Mouse (Mus musculus) embryo, embryonic 10 days (tissue): ENCODE data around the gene Il4i1.

Experiments
- DNase-seq: peaks from one replicate; pipeline ENCODE4 v3.0.0-alpha.2; 2015; ENCODE audit warnings: low spot score

Gene Il4i1

GRCm38 (mm10) chr7:44815721-44816469 lies at the start of gene Il4i1, which contains the start of gene Nup62:
Gene Il4i1 (plus strand): TSS chr7:44816387.
Gene Nup62 (plus strand): TSS chr7:44816088.
- peak; percentile 99 for DNase-seq

GRCm38 (mm10) chr7:44768129-44768528 lies 48.1 kb upstream of the Il4i1 start:
- no peak for DNase-seq

- peak; percentile 94 for DNase-seq
Observed at GRCm38 (mm10) chr7:44770046-44770578, 46.1 kb upstream of the Il4i1 start.

DNA sequence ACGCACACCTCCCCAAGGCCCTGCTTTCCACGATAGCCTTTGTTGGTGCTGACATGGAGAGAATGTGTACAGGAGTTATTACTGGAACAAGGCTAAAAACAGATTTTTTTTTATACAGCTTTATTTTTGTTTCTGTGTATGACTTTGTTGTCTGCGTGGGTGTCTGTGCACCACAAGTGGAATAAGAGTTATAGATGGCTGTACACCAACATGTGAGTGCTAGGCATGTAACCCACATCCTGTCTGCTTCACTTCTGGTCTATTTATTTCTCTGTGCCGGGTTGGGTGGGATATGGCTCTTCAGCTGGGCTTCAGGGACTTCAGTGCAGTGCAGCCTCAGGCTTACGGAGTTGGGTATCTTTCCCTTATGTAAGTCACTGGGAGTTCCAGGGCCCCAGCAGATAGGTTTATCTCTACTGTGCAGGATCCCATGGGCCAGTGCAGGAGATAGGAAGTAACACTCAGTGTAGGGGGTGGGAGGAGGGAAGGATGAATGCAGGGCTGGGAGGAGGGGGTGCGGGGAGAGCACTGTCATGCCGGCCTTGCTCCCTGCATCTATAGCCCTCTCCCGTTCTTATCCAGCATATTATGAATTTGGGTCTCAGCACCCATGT lies 43.5 kb upstream of the Il4i1 start:
- DNase-seq = no peak

DNA sequence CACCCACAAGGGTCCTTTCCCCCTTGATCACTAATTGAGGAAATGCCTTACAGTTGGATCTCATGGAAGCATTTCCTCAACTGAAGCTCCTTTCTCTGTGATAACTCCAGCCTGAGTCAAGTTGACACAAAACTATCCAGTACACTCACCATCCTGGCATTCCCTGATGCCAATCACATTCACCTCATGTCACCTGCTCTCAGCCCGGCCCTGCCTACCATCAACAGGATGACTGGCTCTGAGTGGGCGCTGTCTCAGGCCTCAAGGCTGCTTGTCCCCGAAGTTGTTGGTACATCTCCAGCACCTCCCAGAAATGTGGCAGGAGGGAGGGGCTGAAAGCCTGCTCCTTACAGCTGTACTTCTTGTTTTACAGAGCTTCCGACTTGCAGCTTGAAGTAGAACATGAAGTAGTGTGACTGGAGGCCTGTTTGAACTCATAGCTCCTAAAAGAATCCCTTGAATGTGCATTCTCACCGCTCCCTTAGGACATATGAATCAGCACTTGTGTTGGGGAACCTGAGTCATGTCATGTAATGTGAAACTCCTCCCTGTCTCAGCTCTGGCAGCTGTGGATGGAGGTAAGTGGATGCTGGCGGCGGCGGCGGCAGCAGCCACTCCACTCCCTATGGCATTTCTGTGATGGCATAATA lies 39.2 kb upstream of the Il4i1 start:
- DNase-seq = no peak

DNA sequence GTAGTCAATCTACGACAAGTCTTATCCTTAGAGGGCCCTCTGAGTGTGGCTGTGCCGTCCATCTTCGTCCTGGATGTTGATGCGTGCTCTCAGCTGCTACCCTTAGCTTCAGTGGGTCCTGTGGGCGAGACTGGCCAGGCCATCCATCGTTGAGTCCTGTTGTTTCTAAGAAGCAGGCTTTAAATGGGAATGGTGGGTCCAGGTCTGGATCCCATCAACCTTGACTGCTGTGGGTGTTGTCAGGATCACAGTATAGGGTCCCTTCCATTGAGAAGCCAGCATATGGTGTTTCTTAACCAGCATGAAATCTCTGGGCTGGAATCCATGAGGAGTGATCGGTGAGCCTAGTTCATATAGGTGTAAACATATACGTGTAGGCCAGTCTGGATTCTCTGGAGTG lies 36.1 kb upstream of the Il4i1 start:
- no peak for DNase-seq

DNA sequence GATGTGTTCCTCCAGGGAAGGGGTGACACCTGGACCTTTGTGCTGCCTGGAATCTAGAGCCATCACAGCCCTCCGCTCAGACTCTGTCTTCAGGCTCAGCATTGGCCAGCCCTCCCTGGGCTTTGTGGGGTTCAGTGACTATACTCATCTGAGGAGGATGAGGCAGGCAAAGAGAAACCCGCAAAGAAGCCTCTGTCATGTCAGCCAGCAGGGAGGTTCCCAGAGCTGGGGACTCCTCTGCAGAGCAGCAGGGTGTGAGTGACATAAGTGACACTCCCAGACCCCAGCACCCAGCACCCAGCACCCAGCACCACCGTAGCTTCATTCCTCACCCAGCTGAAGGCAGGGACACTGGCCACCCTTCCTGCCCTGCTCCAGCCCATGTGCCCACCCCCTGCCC lies 26.7 kb upstream of the Il4i1 start:
- DNase-seq = no peak

DNA sequence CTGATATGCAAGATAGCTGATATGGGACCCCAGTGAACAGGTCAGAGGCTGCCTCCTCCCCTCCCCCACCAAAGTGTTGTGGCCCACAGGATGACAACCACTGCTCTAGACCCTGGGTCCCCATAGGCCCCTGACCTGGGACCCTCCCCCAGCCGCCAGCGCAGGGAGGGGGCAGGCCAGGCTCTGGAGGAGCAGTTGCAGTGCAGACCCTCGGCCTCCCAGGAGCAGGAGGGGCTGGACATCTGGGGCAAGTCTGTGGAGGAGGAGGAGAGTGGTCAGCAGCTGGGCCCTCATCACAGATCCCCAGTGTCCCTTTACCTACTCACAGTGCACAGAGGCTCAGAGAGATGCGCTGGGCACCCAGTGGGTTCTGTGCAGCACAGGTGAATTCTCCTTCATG lies 26.1 kb upstream of the Il4i1 start:
- no peak for DNase-seq

DNA sequence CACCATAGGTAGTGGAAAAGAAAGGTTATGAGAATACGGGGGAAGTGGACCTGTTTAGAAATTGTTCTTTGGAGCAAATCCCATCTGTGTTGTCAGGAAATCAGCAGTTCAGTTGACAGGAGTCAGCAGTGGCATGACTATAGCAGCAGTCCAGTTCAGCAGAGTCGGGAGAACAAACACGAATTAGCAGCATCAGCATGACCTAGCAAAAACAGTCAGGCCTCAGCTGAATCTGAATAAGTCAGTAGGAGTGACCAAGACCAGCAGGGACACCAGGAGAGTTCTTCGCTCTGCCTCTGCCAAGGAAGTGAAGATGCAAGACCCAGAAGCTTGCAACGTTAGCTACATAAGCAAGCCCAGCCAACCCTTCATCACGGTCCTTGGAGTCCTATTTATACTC lies 23.4 kb upstream of the Il4i1 start:
- no peak for DNase-seq

- DNase-seq = peak; percentile 2
Observed at GRCm38 (mm10) chr7:44808927-44809326, 7.3 kb upstream of the Il4i1 start.

GRCm38 (mm10) chr7:44809466-44809865 lies 6.7 kb upstream of the Il4i1 start:
- peak; percentile 1 for DNase-seq

- peak; percentile 1 for DNase-seq
Observed at GRCm38 (mm10) chr7:44810365-44810764, 5.8 kb upstream of the Il4i1 start.

- DNase-seq = peak; percentile 1
Observed at GRCm38 (mm10) chr7:44810819-44811557, 5.2 kb upstream of the Il4i1 start.

GRCm38 (mm10) chr7:44812651-44813325 lies 3.4 kb upstream of the Il4i1 start:
- DNase-seq = peak; percentile 2

- DNase-seq = no peak
Observed at GRCm38 (mm10) chr7:44813985-44814384, 2.2 kb upstream of the Il4i1 start.

DNA sequence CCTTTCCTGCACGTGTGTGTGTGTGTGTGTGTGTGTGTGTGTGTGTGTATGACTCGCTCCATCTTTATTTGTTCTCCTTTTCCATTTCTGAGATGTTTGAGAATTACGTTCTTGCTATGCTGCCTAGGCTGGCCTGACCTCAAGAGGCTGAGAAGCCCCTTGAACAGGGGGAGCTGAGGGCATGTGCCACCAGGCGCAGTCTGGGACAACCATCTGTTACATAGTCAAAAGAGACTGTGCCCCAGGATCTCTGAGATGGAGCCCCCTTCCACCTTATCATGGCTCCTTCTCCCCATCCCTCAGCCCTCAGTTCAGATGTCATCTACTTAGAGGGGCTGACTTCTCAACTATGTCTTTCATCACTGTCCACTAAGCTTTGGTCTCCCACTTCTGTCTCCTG lies 1.8 kb upstream of the Il4i1 start:
- DNase-seq = peak; percentile 3

DNA sequence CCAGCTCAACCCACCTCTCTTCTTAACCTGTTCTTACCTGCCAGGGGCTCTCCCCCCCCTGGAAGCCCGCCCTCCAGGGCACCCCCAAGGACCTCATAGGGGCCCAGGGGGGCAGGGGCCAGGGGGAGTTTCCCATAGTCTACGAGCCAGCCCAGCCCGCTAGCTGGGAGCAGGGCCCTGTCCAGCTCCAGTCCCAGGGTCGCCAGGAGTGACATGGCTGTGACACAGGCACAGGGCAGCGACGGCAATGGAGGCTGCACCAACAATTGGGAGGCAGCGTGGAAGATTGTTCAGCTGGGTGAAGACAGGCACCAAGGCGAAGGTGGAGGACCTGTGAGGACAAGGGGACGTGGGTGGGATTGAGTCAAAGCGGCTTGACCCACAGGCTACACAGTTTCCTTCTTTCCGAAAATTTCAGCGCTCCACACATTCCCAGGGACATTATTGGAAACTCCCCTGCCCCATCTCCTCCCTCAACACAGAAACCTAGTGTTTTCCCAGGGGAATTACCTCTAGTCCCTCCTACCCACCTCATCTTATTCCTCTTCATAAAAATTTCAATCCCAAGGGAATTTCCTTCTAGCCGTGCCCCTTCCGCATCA lies 1.1 kb upstream of the Il4i1 start:
- DNase-seq = peak; percentile 17

GRCm38 (mm10) chr7:44816470-44817021 lies 359 bp downstream of the Il4i1 start, which contains the start of gene Atf5:
Gene Atf5 (minus strand): TSS chr7:44816658.
- DNase-seq = peak; percentile 56

- peak; percentile 3 for DNase-seq
Observed at GRCm38 (mm10) chr7:44817441-44817840, 1.3 kb downstream of the Il4i1 start.

- peak; percentile 3 for DNase-seq
Observed at GRCm38 (mm10) chr7:44818164-44818563, 2.0 kb downstream of the Il4i1 start.

DNA sequence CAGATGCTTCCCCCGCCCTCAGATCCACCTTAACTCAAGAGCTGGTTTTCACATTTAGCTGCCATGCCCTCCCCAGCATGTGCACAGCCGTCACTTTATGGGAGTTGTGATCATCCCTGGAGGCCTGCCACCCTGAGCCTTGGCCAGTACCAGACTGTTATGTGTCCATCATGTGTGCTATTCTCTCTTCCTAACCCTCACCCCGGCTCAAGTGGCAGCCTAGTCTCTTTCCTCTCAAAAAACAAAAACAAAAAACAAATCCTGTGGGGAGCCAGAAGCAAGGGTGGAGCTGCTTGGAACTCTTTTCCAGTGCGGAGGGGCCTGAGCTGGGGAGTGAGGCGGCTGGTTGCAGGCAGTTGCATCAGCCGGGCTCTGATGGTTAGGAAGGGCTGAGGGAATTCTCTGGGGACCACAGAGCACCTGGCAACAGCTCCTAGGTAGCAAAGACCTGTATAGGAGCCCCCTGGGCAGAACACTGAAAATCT lies 2.6 kb downstream of the Il4i1 start:
- DNase-seq = peak; percentile 3
